Mouse (Mus musculus): ENCODE measurements around the gene Tex50. TPM values are rescaled to one million over a fixed set of nuclear protein-coding genes. Genes with fewer than 3 reads are reported as not detected.

The Tex50 gene
- polyA plus RNA-seq, 1 experiment from 2014 or later, result not detected

Other genes with a start within 250 kb of the Tex50 start
- gene Serpinc1, start 180.7 kb downstream of the Tex50 start, polyA plus RNA-seq (2014; fragmentation: Nextera tagmentation; extraction: Ambion mirVana), result 1.7 and 2.0 TPM in 2 replicates
- gene Zbtb37, start 124.5 kb downstream of the Tex50 start, polyA plus RNA-seq (2014; fragmentation: Nextera tagmentation; extraction: Ambion mirVana), result 8.6 and 15.1 TPM in 2 replicates
- 43.2 and 51.5 TPM in 2 replicates for gene Dars2, start 88.7 kb downstream of the Tex50 start, polyA plus RNA-seq (2014; fragmentation: Nextera tagmentation; extraction: Ambion mirVana)
- gene Cenpl, start 88.6 kb downstream of the Tex50 start, polyA plus RNA-seq (2014; fragmentation: Nextera tagmentation; extraction: Ambion mirVana), result 36.5 and 38.8 TPM in 2 replicates
- 22.5 and 24.2 TPM in 2 replicates for gene Klhl20, start 27.8 kb downstream of the Tex50 start, polyA plus RNA-seq (2014; fragmentation: Nextera tagmentation; extraction: Ambion mirVana)
- 4.6 and 5.9 TPM in 2 replicates for gene Ankrd45, start 16.6 kb downstream of the Tex50 start, polyA plus RNA-seq (2014; fragmentation: Nextera tagmentation; extraction: Ambion mirVana)
- 451 and 491 TPM in 2 replicates for gene Prdx6, start 91.9 kb upstream of the Tex50 start, polyA plus RNA-seq (2014; fragmentation: Nextera tagmentation; extraction: Ambion mirVana)
- gene Tnfsf4, start 236.1 kb upstream of the Tex50 start, polyA plus RNA-seq (2014; fragmentation: Nextera tagmentation; extraction: Ambion mirVana), result not detected in 2 replicates